Mouse (Mus musculus) kidney, adult 9 months (tissue): ENCODE measurements at regions not wholly inside any gene's neighbourhood (a gene's known extent, or its start where the extent isn't known, plus 50 kb on each side); places are given as distances from the start of the nearest gene placed in this dataset.

ENCODE experiments used
- DNase-seq: peaks from one replicate; pipeline ENCODE4 v3.0.0; 2022

GRCm38 (mm10) chr16:76438093-76438883 lies 64.7 kb upstream of the Nrip1 start:
- no peak for DNase-seq

- no peak for DNase-seq
Observed at GRCm38 (mm10) chr16:76436290-76436689, 62.7 kb upstream of the Nrip1 start.

GRCm38 (mm10) chr16:76433076-76433825 lies 59.6 kb upstream of the Nrip1 start:
- peak; percentile 63 for DNase-seq

GRCm38 (mm10) chr16:76432304-76432703 lies 58.7 kb upstream of the Nrip1 start:
- DNase-seq: peak; percentile 57

- no peak for DNase-seq
Observed at GRCm38 (mm10) chr16:76429156-76429555, 55.5 kb upstream of the Nrip1 start.

- DNase-seq: no peak
Observed at GRCm38 (mm10) chr16:76423964-76424363, 50.3 kb upstream of the Nrip1 start.
